Mouse (Mus musculus): ENCODE measurements around the gene Tmem39a. TPM values are rescaled to one million over a fixed set of nuclear protein-coding genes. Genes with fewer than 3 reads are reported as not detected.

Gene Tmem39a
- polyA plus RNA-seq, 1 experiment from 2014 or later, result 77.6 TPM

DNA sequence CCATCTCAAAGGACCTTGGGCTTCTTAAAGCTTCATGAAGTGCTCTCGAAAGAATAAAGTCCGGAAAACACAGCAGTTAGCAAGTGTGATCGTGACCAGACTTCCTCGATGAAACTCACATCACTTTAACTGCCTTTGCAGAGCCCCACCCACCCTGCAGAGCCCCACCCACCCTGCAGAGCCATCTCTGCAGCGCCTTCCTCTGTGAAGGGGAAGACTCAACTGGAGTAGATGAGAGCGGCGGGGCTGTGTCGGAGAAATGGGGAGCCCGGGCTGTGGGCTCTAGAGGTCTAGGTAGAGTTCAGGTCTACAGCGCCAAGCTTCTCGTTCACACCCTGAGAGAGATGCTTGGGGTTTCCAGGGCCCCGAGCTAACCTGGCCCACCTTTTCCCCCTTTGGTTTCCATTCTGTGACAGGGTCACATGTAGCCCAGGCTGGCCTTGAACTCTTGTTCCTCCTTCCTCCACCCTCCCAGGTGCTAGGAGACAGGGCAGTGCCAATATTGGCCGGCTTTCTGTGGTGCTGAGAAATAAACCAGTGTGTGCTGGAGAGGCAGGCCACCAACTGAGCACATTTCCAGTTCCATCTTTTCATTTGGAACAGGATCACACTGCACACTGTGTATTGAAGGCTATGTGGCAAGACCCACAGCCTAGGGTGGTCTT lies 19.6 kb upstream of the Tmem39a start:
- H3K4me3 ChIP-seq (ENCODE audit: low read depth, low read length), result no peak overlapping the region
- no peaks in the 10 kb centered on the region for H3K27me3 ChIP-seq (ENCODE audit: control insufficient read depth, insufficient read depth, low read length)
- H3K27ac ChIP-seq (ENCODE audit: low read depth, low read length), result no peak overlapping the region
- H3K4me2 ChIP-seq (ENCODE audit: low read depth, low read length, severe bottlenecking), result no peak overlapping the region
- WGBS, result 88% methylated on average over 13 of the region's 13 CpGs
- no peaks in the 10 kb centered on the region for H3K9me3 ChIP-seq (ENCODE audit: control insufficient read depth, low read length)
- no peak overlapping the region for H3K9ac ChIP-seq (ENCODE audit: low read length)
- peaks cover 7% of the 10 kb centered on the region; the same call in 1 of the 2 replicates for H3K36me3 ChIP-seq (ENCODE audit: control insufficient read depth, insufficient read depth, low read length)
- ATAC-seq (replicated peaks; ENCODE audit: low FRiP score) (no peak), DNase-seq (ENCODE audit: low spot score) (no peak)
- no peaks in the 10 kb centered on the region for H3K4me1 ChIP-seq (replicated peaks; ENCODE audit: control insufficient read depth, insufficient read depth, low read length)

DNA sequence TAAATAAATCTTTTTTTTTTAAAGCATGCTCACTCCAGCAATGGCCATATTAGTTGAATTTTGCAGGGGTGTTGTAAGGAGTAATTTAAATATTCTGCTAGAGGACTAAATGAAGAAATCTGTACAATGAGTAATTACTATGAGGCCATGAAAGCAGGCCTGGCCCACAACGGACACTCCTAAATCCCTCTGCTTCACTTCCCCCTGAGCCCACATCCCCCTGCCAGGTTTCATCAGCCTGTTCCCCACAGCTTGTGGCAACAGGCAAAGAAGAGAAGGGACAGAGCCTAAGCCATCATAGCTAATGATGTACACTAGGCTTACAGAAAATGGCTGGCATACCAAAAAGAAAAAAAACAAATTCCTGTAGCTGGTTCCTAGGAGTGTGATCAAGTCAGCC lies 10.5 kb upstream of the Tmem39a start:
- H3K27me3 ChIP-seq (ENCODE audit: control insufficient read depth, insufficient read depth, low read length), result no peaks in the 10 kb centered on the region
- peaks cover 5% of the 10 kb centered on the region; the same call in 1 of the 2 replicates for H3K4me1 ChIP-seq (replicated peaks; ENCODE audit: control insufficient read depth, insufficient read depth, low read length)
- no peak overlapping the region for H3K4me3 ChIP-seq (ENCODE audit: low read depth, low read length)
- no peak overlapping the region for H3K4me2 ChIP-seq (ENCODE audit: low read depth, low read length, severe bottlenecking)
- no peak for ATAC-seq (replicated peaks; ENCODE audit: low FRiP score)
- H3K36me3 ChIP-seq (ENCODE audit: control insufficient read depth, insufficient read depth, low read length), result no peaks in the 10 kb centered on the region; the same call in 1 of the 2 replicates
- no peak for DNase-seq (ENCODE audit: low spot score)
- no peak overlapping the region for H3K9ac ChIP-seq (ENCODE audit: low read length)
- no peaks in the 10 kb centered on the region for H3K9me3 ChIP-seq (ENCODE audit: control insufficient read depth, low read length)
- no peak overlapping the region for H3K27ac ChIP-seq (ENCODE audit: low read depth, low read length)
- 94% methylated on average over 1 of the region's 1 CpGs for WGBS

DNA sequence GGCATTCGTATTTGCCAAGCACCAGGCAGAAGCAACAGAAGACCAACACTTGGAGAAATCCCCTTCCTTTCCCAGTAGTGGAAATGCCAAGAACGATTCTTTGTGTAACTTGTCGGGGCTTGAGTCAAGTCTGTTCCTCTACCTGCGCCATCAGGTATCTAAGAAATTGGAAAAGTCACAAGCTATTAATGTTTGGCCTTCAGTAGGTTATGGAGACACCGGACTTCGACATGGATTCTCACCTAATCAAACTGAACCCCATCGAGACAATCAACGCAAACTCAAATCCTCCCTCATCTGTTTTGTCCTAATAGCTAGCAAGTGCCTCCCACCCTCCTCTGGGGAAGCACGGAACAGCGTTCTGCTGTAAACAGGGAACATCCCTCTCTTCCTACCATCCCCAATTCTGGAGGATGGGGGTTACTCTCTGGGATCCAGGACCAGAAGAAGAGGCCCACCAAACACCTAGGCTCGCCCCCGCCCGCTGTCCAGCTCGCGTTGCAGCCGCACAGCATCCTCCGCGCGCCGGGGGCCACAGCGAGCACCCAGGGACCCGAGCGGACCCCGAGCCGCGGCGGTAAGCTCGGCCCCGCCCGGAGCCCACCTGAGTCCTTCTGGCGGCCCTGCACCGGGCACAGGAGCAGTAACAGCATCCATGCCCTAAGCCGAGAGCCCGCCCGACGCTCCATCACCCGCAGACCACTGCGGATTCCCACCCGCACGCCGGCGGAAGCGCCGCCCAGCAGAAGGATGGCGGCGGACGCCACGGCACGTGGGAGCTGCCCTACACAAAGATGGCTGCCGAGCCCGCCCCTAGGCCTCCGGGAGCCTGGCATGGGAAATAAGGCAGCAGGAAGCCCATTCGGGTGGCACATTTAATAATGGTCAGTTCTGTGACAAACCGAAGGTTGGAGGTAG lies 8.8 kb upstream of the Tmem39a start, which contains the start of gene Poglut1:
TSS of gene Poglut1 (minus strand) at position 780 of the 918 bp plus-strand sequence.
- H3K27ac ChIP-seq (ENCODE audit: low read depth, low read length), result no peak within 1 kb of the TSS
- WGBS, result 3% methylated on average over 54 of the region's 54 CpGs

DNA sequence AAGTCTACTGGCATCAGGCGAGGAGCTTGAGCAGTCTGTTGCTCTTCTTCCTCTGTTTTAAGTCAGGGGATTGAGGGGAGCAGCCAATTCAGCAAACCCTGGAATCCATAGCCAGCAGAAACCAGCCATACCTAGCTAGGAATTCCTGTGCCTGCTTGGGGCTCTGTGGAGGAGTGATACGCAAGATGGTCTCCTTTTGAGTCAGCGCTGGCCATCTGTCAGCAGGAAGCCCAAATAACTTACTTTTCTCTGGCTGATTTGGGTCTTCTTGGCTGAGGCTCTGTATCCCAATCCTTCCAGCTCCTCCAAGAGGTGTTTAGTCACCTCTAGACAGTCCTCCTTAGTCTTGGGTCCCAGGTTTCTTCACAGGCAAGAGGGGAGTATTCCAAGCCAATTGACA lies 2.5 kb upstream of the Tmem39a start:
- ATAC-seq (replicated peaks; ENCODE audit: low FRiP score), result no peak
- H3K27ac ChIP-seq (ENCODE audit: low read depth, low read length), result no peak overlapping the region
- H3K4me1 ChIP-seq (replicated peaks; ENCODE audit: control insufficient read depth, insufficient read depth, low read length), result no peaks in the 10 kb centered on the region
- H3K9ac ChIP-seq (ENCODE audit: low read length), result no peak overlapping the region
- no peak for DNase-seq (ENCODE audit: low spot score)
- no peaks in the 10 kb centered on the region for H3K27me3 ChIP-seq (ENCODE audit: control insufficient read depth, insufficient read depth, low read length)
- H3K4me3 ChIP-seq (ENCODE audit: low read depth, low read length), result no peak overlapping the region
- 82% methylated on average over 3 of the region's 3 CpGs for WGBS
- H3K36me3 ChIP-seq (ENCODE audit: control insufficient read depth, insufficient read depth, low read length), result no peaks in the 10 kb centered on the region
- no peaks in the 10 kb centered on the region for H3K9me3 ChIP-seq (ENCODE audit: control insufficient read depth, low read length)
- no peak overlapping the region for H3K4me2 ChIP-seq (ENCODE audit: low read depth, low read length, severe bottlenecking)

More for the DNA sequence above, 8.8 kb upstream of the Tmem39a start, which contains the start of gene Poglut1:
- ATAC-seq (replicated peaks; ENCODE audit: low FRiP score), result peak; percentile 95
- H3K27me3 ChIP-seq (ENCODE audit: control insufficient read depth, insufficient read depth, low read length), result no peaks in the 10 kb centered on the region
- H3K4me2 ChIP-seq (ENCODE audit: low read depth, low read length, severe bottlenecking), result peak within 1 kb of the TSS; percentile 79
- peak within 1 kb of the TSS; percentile 86 for H3K4me3 ChIP-seq (ENCODE audit: low read depth, low read length)
- peak; percentile 88 for DNase-seq (ENCODE audit: low spot score)
- H3K9ac ChIP-seq (ENCODE audit: low read length), result peak within 1 kb of the TSS; percentile 90
- no peaks in the 10 kb centered on the region for H3K9me3 ChIP-seq (ENCODE audit: control insufficient read depth, low read length)
- H3K36me3 ChIP-seq (ENCODE audit: control insufficient read depth, insufficient read depth, low read length), result no peaks in the 10 kb centered on the region; the same call in 1 of the 2 replicates
- H3K4me1 ChIP-seq (replicated peaks; ENCODE audit: control insufficient read depth, insufficient read depth, low read length), result peaks cover 5% of the 10 kb centered on the region; the same call in 1 of the 2 replicates

DNA sequence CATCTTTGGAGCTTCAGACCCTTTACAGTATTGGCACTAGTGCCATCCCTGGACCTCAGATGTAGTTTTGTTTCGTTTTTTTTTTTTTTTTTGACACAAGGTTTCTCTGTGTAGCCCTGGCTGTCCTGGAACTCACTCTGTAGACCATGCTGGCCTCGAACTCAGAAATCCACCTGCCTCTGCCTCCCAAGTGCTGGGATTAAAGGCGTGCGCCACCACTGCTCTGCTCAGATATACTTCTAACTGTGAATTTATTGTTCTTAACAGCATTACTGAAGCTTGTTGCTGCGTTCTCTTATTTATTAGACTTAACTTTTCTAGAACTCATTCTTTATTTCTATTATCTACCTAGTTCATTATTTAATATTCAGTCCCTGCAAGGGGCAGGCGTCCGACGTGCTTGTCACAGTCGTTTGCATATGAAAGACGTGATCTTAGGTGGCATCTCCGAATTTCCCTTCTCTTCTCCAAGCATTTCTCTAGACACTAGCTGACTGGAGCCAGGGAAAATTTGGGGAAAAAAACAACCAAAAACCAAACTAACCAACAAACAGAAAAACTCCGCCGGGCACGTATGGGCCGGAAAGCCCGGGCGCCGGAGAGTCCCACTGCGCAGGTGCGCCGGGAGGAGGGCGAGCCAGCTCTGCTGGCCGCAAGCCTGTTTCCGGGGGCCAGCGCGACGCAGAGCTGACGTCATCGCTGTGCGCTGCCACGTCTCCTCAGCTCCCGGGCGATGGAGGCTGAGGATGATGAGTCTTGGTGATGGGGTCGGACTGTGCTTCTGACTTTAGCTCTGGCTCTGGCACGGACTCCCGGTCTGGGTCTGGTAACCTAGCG lies 3.9 kb downstream of the Tmem39a start:
- Histone ChIP-seq H3K27me3 (ENCODE audit: control insufficient read depth, insufficient read depth, low read length) (no peaks in the 10 kb centered on the region), H3K27ac (ENCODE audit: low read depth, low read length) (peak overlapping the region; percentile 20; the same call in 1 of the 2 replicates), H3K4me2 (ENCODE audit: low read depth, low read length, severe bottlenecking) (peak overlapping the region; percentile 57), H3K9me3 (ENCODE audit: control insufficient read depth, low read length) (no peaks in the 10 kb centered on the region), H3K36me3 (ENCODE audit: control insufficient read depth, insufficient read depth, low read length) (peaks cover 2% of the 10 kb centered on the region; the same call in 1 of the 2 replicates), H3K9ac (ENCODE audit: low read length) (peak overlapping the region; percentile 72), H3K4me3 (ENCODE audit: low read depth, low read length) (peak overlapping the region; percentile 75), H3K4me1 (replicated peaks; ENCODE audit: control insufficient read depth, insufficient read depth, low read length) (no peaks in the 10 kb centered on the region; the same call in 1 of the 2 replicates)
- DNase-seq (ENCODE audit: low spot score), result peak; percentile 97
- WGBS, result 7% methylated on average over 37 of the region's 37 CpGs
- ATAC-seq (replicated peaks; ENCODE audit: low FRiP score), result peak; percentile 98

DNA sequence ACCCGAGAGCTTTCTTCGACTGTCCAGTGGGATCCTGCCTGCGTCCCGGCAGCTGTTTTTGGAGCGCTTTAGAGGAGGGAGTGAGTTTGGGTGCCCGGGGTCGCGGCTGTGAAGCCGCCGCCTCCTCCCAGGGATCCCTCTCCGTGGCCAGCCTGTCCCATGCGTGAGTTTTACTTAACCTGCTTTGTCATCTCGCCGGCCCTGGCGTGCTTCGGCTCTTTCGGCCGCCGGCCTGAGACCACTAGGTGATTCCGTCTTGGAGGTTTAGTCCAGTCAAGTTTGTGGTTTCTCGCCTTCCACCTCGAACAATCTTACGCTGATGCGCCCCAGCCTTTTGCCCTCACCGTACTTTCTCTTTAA lies 4.5 kb downstream of the Tmem39a start:
- WGBS, result under 1% methylated on average over 25 of the region's 25 CpGs
- ATAC-seq (replicated peaks; ENCODE audit: low FRiP score), result peak; percentile 80; the same call in 1 of the 2 replicates

DNA sequence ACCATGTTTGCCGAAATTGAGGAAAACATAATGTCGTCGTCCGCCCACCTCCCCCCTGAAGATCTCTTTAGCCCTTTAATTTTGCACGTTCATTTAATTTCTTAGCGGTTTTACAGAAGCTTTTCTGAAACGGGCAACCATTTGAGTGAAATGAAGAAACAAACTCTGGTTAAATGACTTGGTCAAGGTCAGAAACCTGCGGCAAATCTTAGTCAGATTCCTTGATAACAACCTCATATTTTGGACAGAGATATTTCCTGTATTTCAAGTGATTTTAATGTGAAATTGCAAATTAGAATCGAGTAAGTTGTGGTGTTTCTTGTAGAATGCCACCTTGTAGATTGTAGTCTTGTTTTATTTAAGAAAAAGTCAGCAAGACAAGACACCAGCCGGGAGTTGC lies 5.0 kb downstream of the Tmem39a start:
- ATAC-seq (replicated peaks; ENCODE audit: low FRiP score) (no peak), DNase-seq (ENCODE audit: low spot score) (no peak)
- H3K4me1 ChIP-seq (replicated peaks; ENCODE audit: control insufficient read depth, insufficient read depth, low read length), result no peaks in the 10 kb centered on the region; the same call in 1 of the 2 replicates
- H3K36me3 ChIP-seq (ENCODE audit: control insufficient read depth, insufficient read depth, low read length), result peaks cover 2% of the 10 kb centered on the region; the same call in 1 of the 2 replicates
- 44% methylated on average over 10 of the region's 10 CpGs for WGBS
- no peaks in the 10 kb centered on the region for H3K27me3 ChIP-seq (ENCODE audit: control insufficient read depth, insufficient read depth, low read length)
- H3K27ac ChIP-seq (ENCODE audit: low read depth, low read length), result no peak overlapping the region
- peak overlapping the region; percentile 57 for H3K4me2 ChIP-seq (ENCODE audit: low read depth, low read length, severe bottlenecking)
- no peaks in the 10 kb centered on the region for H3K9me3 ChIP-seq (ENCODE audit: control insufficient read depth, low read length)
- H3K9ac ChIP-seq (ENCODE audit: low read length), result peak overlapping the region; percentile 72; the same call in 1 of the 2 replicates
- peak overlapping the region; percentile 75 for H3K4me3 ChIP-seq (ENCODE audit: low read depth, low read length)

More for the DNA sequence above, 4.5 kb downstream of the Tmem39a start:
- H3K9me3 ChIP-seq (ENCODE audit: control insufficient read depth, low read length), result no peaks in the 10 kb centered on the region
- peak overlapping the region; percentile 57 for H3K4me2 ChIP-seq (ENCODE audit: low read depth, low read length, severe bottlenecking)
- peak overlapping the region; percentile 75 for H3K4me3 ChIP-seq (ENCODE audit: low read depth, low read length)
- no peak for DNase-seq (ENCODE audit: low spot score)
- H3K36me3 ChIP-seq (ENCODE audit: control insufficient read depth, insufficient read depth, low read length), result peaks cover 2% of the 10 kb centered on the region; the same call in 1 of the 2 replicates
- no peaks in the 10 kb centered on the region; the same call in 1 of the 2 replicates for H3K4me1 ChIP-seq (replicated peaks; ENCODE audit: control insufficient read depth, insufficient read depth, low read length)
- H3K27me3 ChIP-seq (ENCODE audit: control insufficient read depth, insufficient read depth, low read length), result no peaks in the 10 kb centered on the region
- peak overlapping the region; percentile 20; the same call in 1 of the 2 replicates for H3K27ac ChIP-seq (ENCODE audit: low read depth, low read length)
- peak overlapping the region; percentile 72 for H3K9ac ChIP-seq (ENCODE audit: low read length)

DNA sequence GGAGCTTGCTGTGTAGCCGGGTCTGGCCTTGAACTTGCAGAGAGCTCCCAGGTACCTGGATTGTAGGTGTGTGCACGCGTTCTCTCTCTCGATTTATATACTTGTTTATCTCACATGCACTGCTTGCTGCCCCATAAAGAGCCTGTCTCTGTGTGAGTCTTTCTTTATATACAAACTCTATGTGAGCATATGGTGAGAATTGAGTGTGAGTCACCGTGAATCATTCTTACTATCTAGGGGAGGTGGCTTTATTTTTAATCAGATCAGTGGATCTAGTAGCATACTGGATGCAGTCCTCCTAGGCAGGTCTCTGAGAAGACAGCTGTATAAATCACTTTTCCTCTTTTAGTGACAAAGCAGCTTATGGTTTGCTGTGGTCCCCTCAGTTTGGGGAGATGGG lies 9.7 kb downstream of the Tmem39a start:
- no peaks in the 10 kb centered on the region for H3K9me3 ChIP-seq (ENCODE audit: control insufficient read depth, low read length)
- ATAC-seq (replicated peaks; ENCODE audit: low FRiP score) (no peak), DNase-seq (ENCODE audit: low spot score) (no peak)
- no peaks in the 10 kb centered on the region for H3K27me3 ChIP-seq (ENCODE audit: control insufficient read depth, insufficient read depth, low read length)
- no peak overlapping the region for H3K4me2 ChIP-seq (ENCODE audit: low read depth, low read length, severe bottlenecking)
- H3K9ac ChIP-seq (ENCODE audit: low read length), result no peak overlapping the region
- H3K36me3 ChIP-seq (ENCODE audit: control insufficient read depth, insufficient read depth, low read length), result peaks cover 4% of the 10 kb centered on the region; the same call in 1 of the 2 replicates
- no peaks in the 10 kb centered on the region; the same call in 1 of the 2 replicates for H3K4me1 ChIP-seq (replicated peaks; ENCODE audit: control insufficient read depth, insufficient read depth, low read length)
- no peak overlapping the region for H3K4me3 ChIP-seq (ENCODE audit: low read depth, low read length)
- no peak overlapping the region for H3K27ac ChIP-seq (ENCODE audit: low read depth, low read length)
- WGBS, result 96% methylated on average over 5 of the region's 5 CpGs

Data from forebrain, embryonic 11.5 days (tissue).